In genomic region chr14:54972786-54973185, GRCm38 (mm10) we compare ENCODE assay signal across 23 mouse cellular contexts. TPM values are rescaled to one million over a fixed set of nuclear protein-coding genes. Genes with fewer than 3 reads are reported as not detected.
"Had no signal": no experiment of that assay in that cellular context is flagged by ENCODE, and none has a peak within 500 bp of the region (broad histone marks: within the 10 kb centered on the region; RNA-seq: fewer than 3 reads in every experiment).

No protein-coding gene starts in this region.

RNA-seq across cellular contexts. Expression of gene Gm17428, which starts 3.9 kb away (rescaled TPM):
- total RNA-seq: layer of hippocampus, adult 18-20 months; layer of hippocampus, postnatal 14 days; left cerebral cortex, adult 8-10 months; left cerebral cortex, postnatal 14 days; left cerebral cortex, postnatal 4 days; megakaryocyte, adult 5-6 weeks; monocyte, adult 5-6 weeks; neutrophil, adult 5-6 weeks had no signal
- polyA plus RNA-seq: kidney, embryonic 16.5 days; limb, embryonic 12.5 days; limb, embryonic 15.5 days; liver, embryonic 11.5 days; liver, embryonic 14.5 days; liver, postnatal 0 days; lung, embryonic 14.5 days; lung, postnatal 0 days; macrophage; midbrain, embryonic 12.5 days; midbrain, embryonic 15.5 days; myocyte; neural tube, embryonic 13.5 days; stomach, embryonic 15.5 days; thymus, postnatal 0 days had no signal

RNA-seq across cellular contexts. Expression of gene Myh6, which starts 6.1 kb away (rescaled TPM):
- total RNA-seq: megakaryocyte, adult 5-6 weeks; monocyte, adult 5-6 weeks; neutrophil, adult 5-6 weeks had no signal
- polyA plus RNA-seq: macrophage had no signal

RNA-seq across cellular contexts. Expression of gene Myh7, which starts 21.6 kb away (rescaled TPM):
- total RNA-seq: megakaryocyte, adult 5-6 weeks; monocyte, adult 5-6 weeks; neutrophil, adult 5-6 weeks had no signal
- polyA plus RNA-seq: macrophage had no signal

RNA-seq across cellular contexts. Expression of gene Cmtm5, which starts 36.7 kb away (rescaled TPM):
- total RNA-seq: megakaryocyte, adult 5-6 weeks; monocyte, adult 5-6 weeks; neutrophil, adult 5-6 weeks had no signal
- polyA plus RNA-seq: liver, embryonic 11.5 days; liver, postnatal 0 days; macrophage; myocyte had no signal

RNA-seq across cellular contexts. Expression of gene Il25, which starts 40.3 kb away (rescaled TPM):
- total RNA-seq: layer of hippocampus, adult 18-20 months; layer of hippocampus, postnatal 14 days; left cerebral cortex, postnatal 14 days; left cerebral cortex, postnatal 4 days; megakaryocyte, adult 5-6 weeks; monocyte, adult 5-6 weeks; neutrophil, adult 5-6 weeks had no signal
- polyA plus RNA-seq: kidney, embryonic 16.5 days; limb, embryonic 12.5 days; limb, embryonic 15.5 days; liver, embryonic 11.5 days; liver, embryonic 14.5 days; liver, postnatal 0 days; lung, embryonic 14.5 days; lung, postnatal 0 days; macrophage; midbrain, embryonic 12.5 days; thymus, postnatal 0 days had no signal
